Mouse (Mus musculus) myocyte (in vitro differentiated cells): ENCODE measurements around the gene Ppil6.

Source experiments
- MAX ChIP-seq: IDR thresholded peaks from one replicate; pipeline ENCODE4 v1.6.1; 2011; ENCODE audit warnings: low read depth, mild to moderate bottlenecking, control low read depth
- POLR2A ChIP-seq: IDR thresholded peaks from one replicate; pipeline ENCODE4 v1.6.1; 2011; ENCODE audit warnings: low read depth, mild to moderate bottlenecking, control low read depth, moderate library complexity; ENCODE audit not compliant: insufficient read length
- POLR2AphosphoS2 ChIP-seq: IDR thresholded peaks from one replicate; pipeline ENCODE4 v1.6.1; 2011; ENCODE audit warnings: low read depth, control low read depth; ENCODE audit not compliant: insufficient read length
- REST ChIP-seq: IDR thresholded peaks from one replicate; pipeline ENCODE4 v1.6.1; 2011; ENCODE audit warnings: mild to moderate bottlenecking, control low read depth, moderate library complexity; ENCODE audit not compliant: insufficient read depth, insufficient read length
- TCF12 ChIP-seq: IDR thresholded peaks from one replicate; pipeline ENCODE4 v1.6.1; 2011; ENCODE audit warnings: mild to moderate bottlenecking, control low read depth; ENCODE audit not compliant: poor library complexity, insufficient read depth, severe bottlenecking
- TCF3 ChIP-seq: IDR thresholded peaks from one replicate; pipeline ENCODE4 v1.6.1; 2011; ENCODE audit warnings: low read depth, control low read depth; ENCODE audit not compliant: insufficient read length

DNA sequence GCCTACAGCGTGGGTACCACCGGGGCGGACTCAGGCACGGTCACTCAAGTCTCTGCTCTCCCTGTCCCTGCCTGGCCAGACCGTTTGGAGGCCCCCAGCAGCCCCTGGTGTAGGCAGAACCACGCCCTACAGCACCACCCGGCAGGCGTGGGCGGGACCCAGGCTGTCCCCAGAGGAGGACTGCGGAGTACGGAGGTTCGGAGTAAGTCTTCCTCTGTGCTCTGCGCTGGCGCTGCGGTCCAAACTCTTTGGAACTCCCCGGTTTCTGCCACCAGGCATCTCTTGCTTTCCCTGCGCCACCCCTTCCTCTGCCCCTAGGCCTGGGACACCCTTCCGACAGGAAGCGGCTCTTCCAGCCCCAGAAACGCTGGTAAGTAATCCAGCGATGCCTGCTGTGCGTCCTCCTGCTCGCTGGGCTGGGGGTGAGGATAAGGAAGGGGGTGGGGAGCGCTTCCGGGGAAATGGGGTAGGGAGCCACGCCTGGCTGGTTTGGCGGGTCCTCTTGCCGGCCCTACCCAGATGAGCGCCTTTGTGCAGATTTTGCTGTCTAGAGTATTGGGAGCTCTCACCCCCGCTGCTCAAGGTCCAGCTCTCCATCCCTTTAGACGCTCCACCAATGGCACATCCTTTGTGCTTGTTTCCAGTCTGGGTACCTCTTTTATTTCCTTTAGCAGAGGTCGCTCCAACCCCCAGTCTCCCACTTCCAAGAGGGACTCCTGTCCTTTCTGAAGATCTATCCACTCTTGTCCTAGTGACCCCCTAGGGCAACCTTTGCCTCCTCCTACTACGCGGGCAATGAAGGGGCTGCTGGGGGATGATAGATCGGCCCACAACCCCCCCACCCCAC lies 13.8 kb upstream of the Ppil6 start, which contains the start of gene Mical1:
- TF ChIP-seq POLR2A, result peak; percentile 75
- TF ChIP-seq TCF12, result no peak
- no peak for TF ChIP-seq TCF3
- no peak for TF ChIP-seq REST
- TF ChIP-seq POLR2AphosphoS2, result peak; percentile 89
- TF ChIP-seq MAX, result no peak
